Comparison of ENCODE assay signal across 8 mouse cellular contexts in the genomic region with DNA sequence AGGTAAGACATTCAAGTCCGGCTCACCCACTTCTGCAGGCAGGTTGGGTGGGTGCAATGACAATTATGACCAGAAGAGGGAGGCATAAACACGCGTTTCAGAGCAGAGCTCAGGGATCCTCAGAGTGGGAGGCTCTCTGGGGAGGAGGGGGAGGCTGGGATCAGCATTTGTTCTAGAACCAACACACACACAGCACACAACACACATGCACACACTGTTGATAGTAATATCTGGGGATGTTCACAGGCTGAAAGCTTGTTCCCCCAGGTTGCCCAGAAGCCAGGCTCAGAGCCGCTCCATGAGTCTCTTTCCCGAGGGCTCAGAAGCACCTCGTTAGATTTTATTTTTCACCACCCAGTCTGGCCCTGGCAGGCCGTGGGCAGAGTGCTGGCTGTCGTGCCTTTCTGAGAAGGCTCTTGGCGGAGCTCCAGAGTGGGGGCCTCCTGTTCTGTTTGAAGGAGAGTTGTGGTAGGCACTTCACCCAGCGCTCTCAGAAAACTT.
DNase-seq lines count a peak whose midpoint lies in the region; ATAC-seq and TF ChIP-seq lines count a peak whose summit lies in the region.

No protein-coding gene starts in this region.

- peak; percentile 78 for DNase-seq in Muller cell, postnatal 12 days (ENCODE audit: inconsistent ontology term)
- peak; percentile 89 for DNase-seq in cerebellum, adult 8-10 months
- DNase-seq in forelimb bud, embryonic 11.5 days (ENCODE audit: low read depth, low spot score): peak; percentile 80
- DNase-seq in layer of hippocampus, adult 2 months (ENCODE audit: low spot score in 2 of 2): peak; percentile 89 to 95
- peak; percentile 62 for DNase-seq in ovary, postnatal 36 days (ENCODE audit: low spot score)
- peak; percentile 62 for DNase-seq in thymus, postnatal 25 days

- 15% methylated on average over 10 of the region's 10 CpGs for WGBS in lung, embryonic 16.5 days

- TF ChIP-seq CTCF in layer of hippocampus, adult 2 months (conservative IDR thresholded peaks at IDR 0.05): peak; percentile 99

- H3K9ac ChIP-seq in lung, embryonic 16.5 days (ENCODE audit: low read length): peak overlapping the region; percentile 34; the same call in 1 of the 2 replicates

- no peaks in the 10 kb centered on the region for H3K9me3 ChIP-seq in lung, embryonic 16.5 days (ENCODE audit: control insufficient read depth, low read length)

- H3K36me3 ChIP-seq in lung, embryonic 16.5 days (ENCODE audit: control insufficient read depth, insufficient read depth, low read length): no peaks in the 10 kb centered on the region

- peak overlapping the region; percentile 40 for H3K4me3 ChIP-seq in layer of hippocampus, adult 2 months
- peak overlapping the region; percentile 11; the same call in 1 of the 2 replicates for H3K4me3 ChIP-seq in lung, embryonic 16.5 days (ENCODE audit: low read length)

- ATAC-seq in hematopoietic stem cell, adult 5-6 weeks (replicated peaks in 1 of 2; ENCODE audit: insufficient read depth in 1 of 2, low FRiP score in 2 of 2, low TSS enrichment in 1 of 2, low read depth in 1 of 2, poor library complexity in 2 of 2, severe bottlenecking in 2 of 2): peak; percentile 74 to 76; a peak in 3 of 4 replicates
- ATAC-seq in lung, embryonic 16.5 days (ENCODE audit: low read depth): peak; percentile 93

- H3K27ac ChIP-seq in layer of hippocampus, adult 2 months: peak overlapping the region; percentile 81
- H3K27ac ChIP-seq in lung, embryonic 16.5 days (ENCODE audit: low read length): peak overlapping the region; percentile 87

- no peaks in the 10 kb centered on the region; the same call in 1 of the 2 replicates for H3K27me3 ChIP-seq in lung, embryonic 16.5 days (ENCODE audit: control insufficient read depth, insufficient read depth, low read depth, low read length)

- H3K4me1 ChIP-seq in lung, embryonic 16.5 days (replicated peaks; ENCODE audit: control insufficient read depth, insufficient read depth, low read length): peaks cover 3% of the 10 kb centered on the region; the same call in 1 of the 2 replicates

- H3K4me2 ChIP-seq in lung, embryonic 16.5 days (ENCODE audit: low read depth, low read length): peak overlapping the region; percentile 29; the same call in 1 of the 2 replicates

Comparison
In these comparisons a context has a peak if more than half of its experiments do, and no peak if none do; other contexts are left out.
1. Peak in every context shown above with its lines: DNase-seq, ATAC-seq, H3K4me3 ChIP-seq and H3K27ac ChIP-seq.